9 mouse cellular contexts compared by ENCODE assay signal in the genomic region with DNA sequence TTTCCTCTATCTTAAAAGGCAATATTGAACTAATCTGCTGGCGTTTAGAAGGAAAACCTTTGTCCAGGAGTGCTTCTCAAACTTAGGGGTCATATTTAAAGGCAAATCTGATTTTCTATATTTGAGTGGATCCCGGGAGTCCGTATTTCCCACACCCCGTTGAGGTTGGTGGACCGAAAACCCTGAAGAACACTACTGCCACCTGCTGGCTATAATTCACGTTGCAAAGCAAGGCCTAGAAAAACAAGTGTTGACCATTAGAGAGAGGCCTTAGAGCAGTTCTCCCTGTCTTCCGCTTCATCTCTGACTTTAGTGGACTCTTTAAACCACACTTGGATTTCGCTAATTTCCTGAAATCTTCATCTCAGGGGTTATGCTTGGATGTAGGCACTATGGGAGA.
DNase-seq lines count a peak whose midpoint lies in the region; ATAC-seq lines count a peak whose summit lies in the region.
"Had no signal": no experiment of that assay in that cellular context is flagged by ENCODE, and none has a peak within 500 bp of the region (broad histone marks: within the 10 kb centered on the region; RNA-seq: fewer than 3 reads in every experiment).

No protein-coding gene starts in this region.

- no peaks in the 10 kb centered on the region for H3K9me3 ChIP-seq in embryonic facial prominence, embryonic 10.5 days
- H3K9me3 ChIP-seq in liver, embryonic 13.5 days (replicated peaks) = no peaks in the 10 kb centered on the region
- H3K9me3 ChIP-seq: lung, embryonic 15.5 days had no signal

- DNase-seq in ES-CJ7 (ENCODE audit: low read depth, low spot score) = peak; percentile 81
- peak; percentile 65 to 78 for DNase-seq in adrenal gland, postnatal 36 days
- peak; percentile 78 for DNase-seq in embryonic facial prominence, embryonic 10.5 days (ENCODE audit: low spot score)
- peak; percentile 66 to 74 for DNase-seq in gastrocnemius, postnatal 4 days (ENCODE audit: low spot score in 2 of 2)
- DNase-seq in kidney, adult 9 months = peak; percentile 77
- DNase-seq in liver, embryonic 13.5 days = peak; percentile 37
- peak; percentile 50 for DNase-seq in ovary, postnatal 36 days (ENCODE audit: low spot score)
- DNase-seq in urinary bladder, postnatal 25 days (ENCODE audit: low spot score) = peak; percentile 75

- no peak overlapping the region for H3K4me3 ChIP-seq in embryonic facial prominence, embryonic 10.5 days
- H3K4me3 ChIP-seq in liver, embryonic 13.5 days (replicated peaks) = no peak overlapping the region
- H3K4me3 ChIP-seq: lung, embryonic 15.5 days had no signal

- H3K27ac ChIP-seq in embryonic facial prominence, embryonic 10.5 days (replicated peaks) = no peak overlapping the region
- H3K27ac ChIP-seq in liver, embryonic 13.5 days = no peak overlapping the region
- H3K27ac ChIP-seq: lung, embryonic 15.5 days had no signal

- 0 out of 2 replicates have a peak, but pooled peaks cover 3% of the 10 kb centered on the region for H3K27me3 ChIP-seq in embryonic facial prominence, embryonic 10.5 days (replicated peaks; ENCODE audit: low read depth, poor library complexity, severe bottlenecking)
- H3K27me3 ChIP-seq in liver, embryonic 13.5 days = no peaks in the 10 kb centered on the region
- H3K27me3 ChIP-seq: lung, embryonic 15.5 days had no signal

- no peak overlapping the region for H3K9ac ChIP-seq in liver, embryonic 13.5 days
- H3K9ac ChIP-seq: lung, embryonic 15.5 days had no signal

- peaks cover 9% of the 10 kb centered on the region for H3K4me1 ChIP-seq in embryonic facial prominence, embryonic 10.5 days
- no peaks in the 10 kb centered on the region for H3K4me1 ChIP-seq in liver, embryonic 13.5 days (replicated peaks)
- H3K4me1 ChIP-seq: lung, embryonic 15.5 days had no signal

- 40% methylated on average over 8 of the region's 8 CpGs for WGBS in embryonic facial prominence, embryonic 10.5 days
- 16% methylated on average over 8 of the region's 8 CpGs for WGBS in liver, embryonic 13.5 days (ENCODE audit: insufficient replicate concordance)

- H3K36me3 ChIP-seq in embryonic facial prominence, embryonic 10.5 days (replicated peaks) = no peaks in the 10 kb centered on the region
- no peaks in the 10 kb centered on the region for H3K36me3 ChIP-seq in liver, embryonic 13.5 days
- H3K36me3 ChIP-seq: lung, embryonic 15.5 days had no signal

- ATAC-seq in liver, embryonic 13.5 days (ENCODE audit: low read depth) = no peak

- H3K4me2 ChIP-seq in liver, embryonic 13.5 days = no peak overlapping the region
- H3K4me2 ChIP-seq: lung, embryonic 15.5 days had no signal
